Mouse (Mus musculus): ENCODE data around the gene Rpl35a. TPM values are rescaled to one million over a fixed set of nuclear protein-coding genes. Genes with fewer than 3 reads are reported as not detected.

Gene Rpl35a
- polyA plus RNA-seq, 1 experiment from 2014 or later = 477 TPM

- H3K4me3 ChIP-seq (replicated peaks; ENCODE audit: low read depth, low read length) = no peak overlapping the region
- no peak for ATAC-seq (ENCODE audit: low FRiP score, low TSS enrichment)
- peaks cover 56% of the 10 kb centered on the region for H3K36me3 ChIP-seq (ENCODE audit: control insufficient read depth, insufficient read depth, low read length)
- H3K4me2 ChIP-seq (ENCODE audit: low read length) = no peak overlapping the region
- no peak overlapping the region for H3K9ac ChIP-seq (replicated peaks; ENCODE audit: low read length)
- no peak for DNase-seq
- 90% methylated on average over 6 of the region's 6 CpGs for WGBS
- no peaks in the 10 kb centered on the region for H3K9me3 ChIP-seq (ENCODE audit: control insufficient read depth, low read length)
- H3K4me1 ChIP-seq (ENCODE audit: control insufficient read depth, insufficient read depth, low read length) = no peaks in the 10 kb centered on the region
- no peak overlapping the region for H3K27ac ChIP-seq (replicated peaks; ENCODE audit: low read depth, low read length)
- H3K27me3 ChIP-seq (ENCODE audit: control insufficient read depth, insufficient read depth, low read length) = no peaks in the 10 kb centered on the region
Measured at GRCm38 (mm10) chr16:33072871-33073557, 16.8 kb downstream of the Rpl35a start.

- Histone ChIP-seq H3K9ac (replicated peaks; ENCODE audit: low read length) (no peak overlapping the region), H3K27ac (replicated peaks; ENCODE audit: low read depth, low read length) (no peak overlapping the region), H3K4me3 (replicated peaks; ENCODE audit: low read depth, low read length) (no peak overlapping the region), H3K27me3 (ENCODE audit: control insufficient read depth, insufficient read depth, low read length) (no peaks in the 10 kb centered on the region), H3K4me1 (ENCODE audit: control insufficient read depth, insufficient read depth, low read length) (no peaks in the 10 kb centered on the region), H3K4me2 (ENCODE audit: low read length) (no peak overlapping the region), H3K36me3 (ENCODE audit: control insufficient read depth, insufficient read depth, low read length) (peaks cover 50% of the 10 kb centered on the region), H3K9me3 (ENCODE audit: control insufficient read depth, low read length) (no peaks in the 10 kb centered on the region)
- DNase-seq (no peak), ATAC-seq (ENCODE audit: low FRiP score, low TSS enrichment) (no peak)
- 89% methylated on average over 5 of the region's 5 CpGs for whole genome bisulfite sequencing
Measured at GRCm38 (mm10) chr16:33074967-33075366, 18.7 kb downstream of the Rpl35a start.

GRCm38 (mm10) chr16:33076078-33076477 lies 19.8 kb downstream of the Rpl35a start:
- Histone ChIP-seq H3K27ac (replicated peaks; ENCODE audit: low read depth, low read length) (no peak overlapping the region), H3K4me3 (replicated peaks; ENCODE audit: low read depth, low read length) (no peak overlapping the region), H3K9me3 (ENCODE audit: control insufficient read depth, low read length) (no peaks in the 10 kb centered on the region), H3K4me1 (ENCODE audit: control insufficient read depth, insufficient read depth, low read length) (no peaks in the 10 kb centered on the region), H3K27me3 (ENCODE audit: control insufficient read depth, insufficient read depth, low read length) (no peaks in the 10 kb centered on the region), H3K9ac (replicated peaks; ENCODE audit: low read length) (no peak overlapping the region), H3K4me2 (ENCODE audit: low read length) (no peak overlapping the region), H3K36me3 (ENCODE audit: control insufficient read depth, insufficient read depth, low read length) (peaks cover 45% of the 10 kb centered on the region)
- WGBS = 84% methylated on average over 6 of the region's 6 CpGs
- ATAC-seq (ENCODE audit: low FRiP score, low TSS enrichment) (no peak), DNase-seq (no peak)

- Histone ChIP-seq H3K4me1 (ENCODE audit: control insufficient read depth, insufficient read depth, low read length) (no peaks in the 10 kb centered on the region), H3K9ac (replicated peaks; ENCODE audit: low read length) (no peak overlapping the region), H3K9me3 (ENCODE audit: control insufficient read depth, low read length) (no peaks in the 10 kb centered on the region), H3K4me3 (replicated peaks; ENCODE audit: low read depth, low read length) (no peak overlapping the region), H3K27ac (replicated peaks; ENCODE audit: low read depth, low read length) (no peak overlapping the region), H3K4me2 (ENCODE audit: low read length) (no peak overlapping the region), H3K27me3 (ENCODE audit: control insufficient read depth, insufficient read depth, low read length) (no peaks in the 10 kb centered on the region), H3K36me3 (ENCODE audit: control insufficient read depth, insufficient read depth, low read length) (peaks cover 47% of the 10 kb centered on the region)
- DNase-seq (no peak), ATAC-seq (ENCODE audit: low FRiP score, low TSS enrichment) (no peak)
- 94% methylated on average over 5 of the region's 5 CpGs for WGBS
Measured at GRCm38 (mm10) chr16:33077069-33077627, 20.9 kb downstream of the Rpl35a start.

GRCm38 (mm10) chr16:33080063-33080462 lies 23.8 kb downstream of the Rpl35a start:
- H3K4me3 ChIP-seq (replicated peaks; ENCODE audit: low read depth, low read length) = no peak overlapping the region
- no peak overlapping the region for H3K4me2 ChIP-seq (ENCODE audit: low read length)
- H3K4me1 ChIP-seq (ENCODE audit: control insufficient read depth, insufficient read depth, low read length) = no peaks in the 10 kb centered on the region
- no peak for ATAC-seq (ENCODE audit: low FRiP score, low TSS enrichment)
- H3K9me3 ChIP-seq (ENCODE audit: control insufficient read depth, low read length) = no peaks in the 10 kb centered on the region
- 97% methylated on average over 7 of the region's 7 CpGs for WGBS
- DNase-seq = no peak
- no peaks in the 10 kb centered on the region for H3K27me3 ChIP-seq (ENCODE audit: control insufficient read depth, insufficient read depth, low read length)
- no peak overlapping the region for H3K9ac ChIP-seq (replicated peaks; ENCODE audit: low read length)
- no peak overlapping the region for H3K27ac ChIP-seq (replicated peaks; ENCODE audit: low read depth, low read length)
- peaks cover 37% of the 10 kb centered on the region for H3K36me3 ChIP-seq (ENCODE audit: control insufficient read depth, insufficient read depth, low read length)

GRCm38 (mm10) chr16:33082951-33083350 lies 26.7 kb downstream of the Rpl35a start:
- Histone ChIP-seq H3K27ac (replicated peaks; ENCODE audit: low read depth, low read length) (no peak overlapping the region), H3K36me3 (ENCODE audit: control insufficient read depth, insufficient read depth, low read length) (peaks cover 18% of the 10 kb centered on the region), H3K4me3 (replicated peaks; ENCODE audit: low read depth, low read length) (no peak overlapping the region), H3K9ac (replicated peaks; ENCODE audit: low read length) (no peak overlapping the region), H3K27me3 (ENCODE audit: control insufficient read depth, insufficient read depth, low read length) (no peaks in the 10 kb centered on the region), H3K9me3 (ENCODE audit: control insufficient read depth, low read length) (no peaks in the 10 kb centered on the region), H3K4me2 (ENCODE audit: low read length) (no peak overlapping the region), H3K4me1 (ENCODE audit: control insufficient read depth, insufficient read depth, low read length) (no peaks in the 10 kb centered on the region)
- 92% methylated on average over 6 of the region's 6 CpGs for WGBS
- DNase-seq (no peak), ATAC-seq (ENCODE audit: low FRiP score, low TSS enrichment) (no peak)

GRCm38 (mm10) chr16:33083996-33084395 lies 27.7 kb downstream of the Rpl35a start:
- H3K4me3 ChIP-seq (replicated peaks; ENCODE audit: low read depth, low read length) = no peak overlapping the region

GRCm38 (mm10) chr16:33085666-33086065 lies 29.4 kb downstream of the Rpl35a start:
- H3K27ac ChIP-seq (replicated peaks; ENCODE audit: low read depth, low read length) = no peak overlapping the region
- H3K9ac ChIP-seq (replicated peaks; ENCODE audit: low read length) = no peak overlapping the region
- peaks cover 28% of the 10 kb centered on the region for H3K36me3 ChIP-seq (ENCODE audit: control insufficient read depth, insufficient read depth, low read length)
- ATAC-seq (ENCODE audit: low FRiP score, low TSS enrichment) (no peak), DNase-seq (no peak)
- H3K27me3 ChIP-seq (ENCODE audit: control insufficient read depth, insufficient read depth, low read length) = no peaks in the 10 kb centered on the region
- no peaks in the 10 kb centered on the region for H3K4me1 ChIP-seq (ENCODE audit: control insufficient read depth, insufficient read depth, low read length)
- H3K9me3 ChIP-seq (ENCODE audit: control insufficient read depth, low read length) = no peaks in the 10 kb centered on the region
- no peak overlapping the region for H3K4me2 ChIP-seq (ENCODE audit: low read length)
- WGBS = 93% methylated on average over 8 of the region's 8 CpGs
- no peak overlapping the region for H3K4me3 ChIP-seq (replicated peaks; ENCODE audit: low read depth, low read length)

More at GRCm38 (mm10) chr16:33083996-33084395, 27.7 kb downstream of the Rpl35a start:
- Histone ChIP-seq H3K9me3 (ENCODE audit: control insufficient read depth, low read length) (no peaks in the 10 kb centered on the region), H3K27me3 (ENCODE audit: control insufficient read depth, insufficient read depth, low read length) (no peaks in the 10 kb centered on the region), H3K4me2 (ENCODE audit: low read length) (no peak overlapping the region), H3K27ac (replicated peaks; ENCODE audit: low read depth, low read length) (no peak overlapping the region), H3K4me1 (ENCODE audit: control insufficient read depth, insufficient read depth, low read length) (no peaks in the 10 kb centered on the region), H3K36me3 (ENCODE audit: control insufficient read depth, insufficient read depth, low read length) (peaks cover 18% of the 10 kb centered on the region), H3K9ac (replicated peaks; ENCODE audit: low read length) (no peak overlapping the region)
- WGBS = 93% methylated on average over 2 of the region's 2 CpGs
- DNase-seq (no peak), ATAC-seq (ENCODE audit: low FRiP score, low TSS enrichment) (no peak)
